Mouse (Mus musculus): ENCODE data around the gene Ccdc159.

Ccdc159 gene

GRCm38 (mm10) chr9:21927208-21927753 is at the start of gene Ccdc159, which contains the start of gene Tmem205:
TSS of gene Ccdc159 (plus strand) at chr9:21927471.
TSS of gene Tmem205 (minus strand) at chr9:21927556.
- DNase-seq = peak; percentile 93 to 98

GRCm38 (mm10) chr9:21889229-21889628 is 38.0 kb upstream of the Ccdc159 start:
- DNase-seq = no peak

DNA sequence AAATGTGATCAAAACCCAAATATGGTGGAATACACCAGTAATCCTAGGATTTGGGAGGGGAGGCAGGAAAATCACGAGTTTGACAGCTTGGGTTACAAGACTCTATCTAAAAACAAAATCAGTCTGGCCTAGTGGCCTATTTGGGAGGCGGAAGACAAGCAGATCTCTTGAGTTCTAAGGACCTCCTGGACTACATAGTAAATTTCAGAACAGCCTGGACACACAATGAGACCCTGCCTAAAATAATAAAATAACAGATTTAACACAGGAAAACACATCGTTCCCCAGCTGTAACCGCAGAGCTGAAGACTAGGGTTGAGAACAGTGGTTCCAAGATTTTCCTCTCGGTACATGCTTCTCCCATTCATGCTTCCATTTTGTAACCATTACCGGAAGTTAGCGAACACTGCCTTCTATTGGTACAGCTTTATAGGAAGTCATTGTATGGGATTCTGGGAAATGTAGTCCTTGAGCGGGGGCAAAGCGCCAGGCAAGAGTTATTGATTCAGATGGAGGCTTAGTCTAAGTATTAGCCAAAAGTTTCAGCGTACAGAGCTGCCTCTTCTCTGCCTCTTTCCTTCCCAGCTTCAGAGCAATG is 25.9 kb upstream of the Ccdc159 start:
- DNase-seq = peak; percentile 58 to 68

DNA sequence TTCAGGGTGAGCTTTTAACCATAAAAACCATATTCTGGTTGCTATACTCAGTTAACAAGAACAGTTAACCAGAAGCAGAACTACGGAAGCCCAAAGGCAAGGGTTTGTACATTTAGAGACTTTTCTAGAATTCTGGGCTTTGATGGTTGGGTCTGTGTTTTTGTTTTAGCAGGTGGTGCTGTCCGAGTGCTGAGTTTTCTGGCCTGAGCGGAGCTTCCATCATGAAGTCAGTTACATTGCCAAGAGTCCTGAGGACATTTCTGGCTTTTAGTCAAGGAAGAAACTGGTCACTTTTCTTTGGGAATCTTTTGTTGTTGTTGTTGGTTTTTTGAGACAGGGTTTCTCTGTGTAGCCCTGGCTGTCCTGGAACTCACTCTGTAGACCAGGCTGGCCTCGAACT is 23.2 kb upstream of the Ccdc159 start:
- no peak for DNase-seq

- no peak for DNase-seq
Measured at GRCm38 (mm10) chr9:21908216-21908615, 19.1 kb upstream of the Ccdc159 start.

DNA sequence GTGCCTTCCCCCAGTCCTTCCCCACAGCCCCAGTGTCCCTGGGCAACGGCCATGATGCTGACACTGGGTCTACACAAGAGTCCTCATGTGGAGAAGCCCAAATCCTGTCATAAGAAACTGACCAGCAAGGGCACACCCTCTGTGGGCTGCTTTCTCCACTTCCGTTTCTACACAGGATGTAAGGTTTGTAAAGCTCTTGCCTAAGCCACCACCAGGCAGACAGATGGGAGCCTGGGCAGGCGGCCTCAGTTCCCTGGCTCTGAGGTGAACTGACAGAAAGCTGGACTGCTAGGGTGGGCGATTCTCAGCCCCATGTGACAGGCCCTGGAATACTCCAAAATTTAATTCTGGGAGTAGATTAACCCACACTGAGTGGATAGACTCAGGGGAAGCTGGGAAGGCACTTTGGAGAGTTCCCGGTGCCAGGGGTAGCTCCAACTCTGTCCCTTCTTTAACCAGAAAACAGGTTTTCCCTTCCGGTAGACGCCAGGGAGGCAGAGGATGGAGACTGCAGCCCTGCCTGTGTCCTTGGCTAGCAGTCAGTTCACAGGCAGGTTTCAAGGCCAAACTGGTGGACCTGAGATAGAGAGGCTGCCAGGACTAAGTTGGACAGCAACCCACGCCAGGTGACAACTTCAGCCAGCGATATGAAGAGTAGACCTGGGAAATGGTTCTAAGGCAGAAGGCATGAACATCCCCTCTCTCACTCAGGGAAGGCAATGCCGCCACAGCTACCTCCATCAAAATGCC is 17.6 kb upstream of the Ccdc159 start:
- DNase-seq = peak in 1 of 2 experiments; percentile 19

- no peak for DNase-seq
Measured at GRCm38 (mm10) chr9:21916851-21917492, 10.3 kb upstream of the Ccdc159 start.

GRCm38 (mm10) chr9:21917493-21918034 is 9.7 kb upstream of the Ccdc159 start:
- DNase-seq = peak in 1 of 2 experiments; percentile 59

- peak; percentile 97 to 98 for DNase-seq
Measured at GRCm38 (mm10) chr9:21918035-21918592, 9.2 kb upstream of the Ccdc159 start, which contains the start of gene Rab3d. TSS of gene Rab3d (minus strand) at chr9:21918192.

- no peak for DNase-seq
Measured at GRCm38 (mm10) chr9:21918692-21919384, 8.4 kb upstream of the Ccdc159 start.

GRCm38 (mm10) chr9:21923036-21923435 is 4.2 kb upstream of the Ccdc159 start:
- no peak for DNase-seq

DNA sequence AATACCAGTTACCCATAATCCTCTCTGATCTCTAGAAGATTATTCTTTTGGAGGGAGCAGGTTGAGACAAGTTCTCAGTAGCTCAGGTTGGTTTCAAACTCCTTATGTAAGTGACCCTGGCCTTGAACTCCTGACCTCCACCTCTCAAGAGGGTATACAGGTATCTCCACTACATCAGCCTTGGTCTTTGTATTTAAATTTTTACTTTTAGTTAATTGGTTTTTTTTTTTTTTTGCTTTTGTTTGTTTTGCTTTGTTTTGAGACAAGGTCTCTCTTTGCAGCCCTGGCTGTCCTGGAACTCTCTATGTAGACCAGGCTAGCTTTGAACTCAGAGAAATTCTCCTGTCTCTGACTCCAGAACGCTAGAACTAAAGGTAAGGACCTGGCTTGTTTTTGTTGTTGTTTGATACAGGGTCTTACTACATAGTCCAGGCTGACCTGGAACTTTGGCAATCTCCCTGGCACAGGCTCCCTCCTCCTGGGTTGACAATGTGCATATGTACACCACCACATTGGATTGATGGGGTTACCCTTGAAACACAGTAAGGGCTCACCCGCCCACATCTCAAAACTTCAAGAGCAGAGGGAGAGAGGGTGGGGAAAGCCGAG is 3.7 kb upstream of the Ccdc159 start:
- no peak for DNase-seq

- DNase-seq = peak; percentile 93 to 96
Measured at GRCm38 (mm10) chr9:21924099-21924493, 3.2 kb upstream of the Ccdc159 start.

DNA sequence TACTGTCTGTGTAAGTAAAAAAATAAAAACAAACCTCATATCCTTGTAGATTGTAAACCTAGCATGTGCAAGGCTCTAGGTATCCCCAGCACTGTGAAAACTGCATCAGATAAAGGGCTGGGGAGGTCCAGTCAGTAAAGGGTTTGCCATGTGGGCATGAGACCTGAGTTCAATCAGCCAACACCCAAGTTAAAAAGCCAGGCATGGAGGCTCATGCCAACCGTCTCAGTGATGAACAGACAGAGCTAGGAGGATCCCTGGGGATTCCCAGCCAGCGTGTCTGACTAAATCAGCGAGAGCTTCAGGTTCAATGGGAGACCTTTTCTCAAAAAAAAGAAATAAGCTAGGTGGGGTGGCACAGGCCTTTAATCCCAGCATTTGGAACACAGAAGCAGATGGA is 2.2 kb upstream of the Ccdc159 start:
- no peak for DNase-seq

DNA sequence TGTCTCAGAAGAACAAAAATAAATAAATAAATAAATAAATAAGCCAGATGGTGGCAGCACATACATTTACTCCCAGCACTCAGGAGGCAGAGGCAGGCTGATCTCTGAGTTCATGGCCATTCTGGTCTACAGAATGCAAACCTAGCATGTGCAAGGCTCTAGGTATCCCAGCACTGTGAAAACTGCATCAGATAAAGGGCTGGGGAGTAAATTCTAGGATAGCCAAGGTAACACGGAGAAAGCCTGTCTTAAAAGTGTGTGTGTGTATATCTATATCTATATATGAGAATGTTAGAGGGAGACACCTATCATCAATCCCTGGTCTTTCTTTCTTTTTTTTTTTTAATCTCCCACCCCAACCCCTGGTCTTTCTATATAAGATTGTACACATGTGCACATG is 1.8 kb upstream of the Ccdc159 start:
- no peak for DNase-seq

DNA sequence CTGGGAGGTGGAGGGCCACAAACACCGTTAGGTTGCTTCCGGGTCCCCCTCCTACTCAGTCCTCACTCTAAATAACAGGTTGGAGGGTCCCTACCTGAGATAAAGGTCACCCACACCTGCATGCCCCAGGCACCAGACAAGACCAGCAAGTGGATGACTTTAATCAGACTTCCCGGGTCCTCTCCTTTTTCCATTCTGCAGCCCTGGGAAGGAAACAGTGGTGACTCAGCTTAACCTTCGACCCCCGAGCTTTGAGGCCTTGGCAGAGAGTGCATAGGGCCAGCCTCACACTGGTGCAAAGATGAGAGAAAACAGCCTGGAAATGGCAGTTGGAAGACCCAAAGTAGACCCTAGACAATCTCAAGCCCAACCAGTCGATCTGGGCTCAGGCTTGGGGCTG is 1.1 kb upstream of the Ccdc159 start:
- peak in 1 of 2 experiments; percentile 33 for DNase-seq

GRCm38 (mm10) chr9:21926784-21927183 is 487 bp upstream of the Ccdc159 start:
- DNase-seq = no peak

- DNase-seq = peak in 1 of 2 experiments; percentile 12
Measured at GRCm38 (mm10) chr9:21929208-21929607, 1.9 kb downstream of the Ccdc159 start.

- DNase-seq = peak in 1 of 2 experiments; percentile 8
Measured at GRCm38 (mm10) chr9:21932006-21932405, 4.7 kb downstream of the Ccdc159 start.

- DNase-seq = peak in 1 of 2 experiments; percentile 16
Measured at GRCm38 (mm10) chr9:21932445-21933137, 5.3 kb downstream of the Ccdc159 start.

DNA sequence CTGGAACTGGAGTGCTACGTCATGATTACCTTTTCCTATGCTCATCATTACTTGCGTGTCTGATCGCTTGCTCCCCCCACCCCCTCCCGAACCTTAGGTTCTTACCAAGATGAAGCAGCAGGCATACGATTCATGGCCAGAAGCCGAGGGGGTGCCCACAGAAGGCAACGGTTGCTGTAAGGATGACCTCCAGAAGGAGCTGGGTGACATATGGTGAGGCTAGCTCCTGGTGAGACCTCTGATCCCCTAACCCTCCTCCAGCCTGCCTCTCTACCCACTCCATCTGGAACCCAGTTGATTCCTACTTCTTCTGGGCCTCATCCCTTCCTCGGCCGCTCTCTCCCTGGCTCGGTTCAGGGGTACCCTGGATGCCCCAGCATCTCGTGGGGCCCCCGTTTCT is 6.8 kb downstream of the Ccdc159 start:
- DNase-seq = peak in 1 of 2 experiments; percentile 13

Data from lung, postnatal 4 days (tissue).